Mouse (Mus musculus) liver, embryonic 15.5 days (tissue): ENCODE results near the gene Acbd5. TPM values are rescaled to one million over a fixed set of nuclear protein-coding genes. Genes with fewer than 3 reads are reported as not detected.

Source experiments
- ATAC-seq: fragments of 200-750 bp; cut with Nextera tagmentation; 2 replicates; pipeline ENCODE4 v1.8.0; 2017; ENCODE audit warnings: moderate number of reproducible peaks, mild to moderate bottlenecking, moderate library complexity; ENCODE audit not compliant: insufficient read depth
- H3K27ac ChIP-seq: fragments of 300-500 bp; sonication (generic); replicated peaks from 2 replicates; pipeline ENCODE4 v1.5.1; 2015; ENCODE audit warnings: mild to moderate bottlenecking, inconsistent platforms
- H3K27me3 ChIP-seq: fragments of 300-500 bp; sonication (generic); 2 replicates; pipeline ENCODE4 v1.6.1; 2015; ENCODE audit warnings: mild to moderate bottlenecking, inconsistent platforms
- H3K36me3 ChIP-seq: fragments of 300-500 bp; sonication (generic); replicated peaks from 2 replicates; pipeline ENCODE4 v1.6.1; 2015; ENCODE audit warnings: moderate library complexity, mild to moderate bottlenecking, inconsistent platforms
- H3K4me1 ChIP-seq: fragments of 300-500 bp; sonication (generic); replicated peaks from 2 replicates; pipeline ENCODE4 v1.6.1; 2015; ENCODE audit warnings: inconsistent platforms
- H3K4me2 ChIP-seq: fragments of 300-500 bp; sonication (generic); 2 replicates; pipeline ENCODE4 v1.6.1; 2015; ENCODE audit warnings: moderate library complexity, mild to moderate bottlenecking, inconsistent platforms
- H3K4me3 ChIP-seq: fragments of 300-500 bp; sonication (generic); replicated peaks from 2 replicates; pipeline ENCODE4 v1.5.1; 2015; ENCODE audit warnings: mild to moderate bottlenecking, inconsistent platforms
- H3K9ac ChIP-seq: fragments of 300-500 bp; sonication (generic); 2 replicates; pipeline ENCODE4 v1.6.1; 2015; ENCODE audit warnings: moderate library complexity, mild to moderate bottlenecking, inconsistent platforms
- H3K9me3 ChIP-seq: fragments of 300-500 bp; sonication (generic); replicated peaks from 2 replicates; pipeline ENCODE4 v1.6.1; 2016; ENCODE audit warnings: inconsistent platforms
- WGBS: fragments of 180-500 bp; shearing (Covaris S2); methylation state at CpG from one replicate; pipeline ENCODE4 v1.1.7; 2015; ENCODE audit warnings: mixed read lengths; ENCODE audit not compliant: insufficient replicate concordance; 5-methylcytosine and 5-hydroxymethylcytosine counted together
- polyA plus RNA-seq: library from polyadenylated mRNA; unstranded; fragments of >200 nt; fragmentation: Nextera tagmentation; extraction: Ambion mirVana; gene quantifications from 2 replicates; pipeline ENCODE4 v1.2.1, GENCODE M21; 2015

The Acbd5 gene
- polyA plus RNA-seq = 16.3 and 16.5 TPM in 2 replicates

DNA sequence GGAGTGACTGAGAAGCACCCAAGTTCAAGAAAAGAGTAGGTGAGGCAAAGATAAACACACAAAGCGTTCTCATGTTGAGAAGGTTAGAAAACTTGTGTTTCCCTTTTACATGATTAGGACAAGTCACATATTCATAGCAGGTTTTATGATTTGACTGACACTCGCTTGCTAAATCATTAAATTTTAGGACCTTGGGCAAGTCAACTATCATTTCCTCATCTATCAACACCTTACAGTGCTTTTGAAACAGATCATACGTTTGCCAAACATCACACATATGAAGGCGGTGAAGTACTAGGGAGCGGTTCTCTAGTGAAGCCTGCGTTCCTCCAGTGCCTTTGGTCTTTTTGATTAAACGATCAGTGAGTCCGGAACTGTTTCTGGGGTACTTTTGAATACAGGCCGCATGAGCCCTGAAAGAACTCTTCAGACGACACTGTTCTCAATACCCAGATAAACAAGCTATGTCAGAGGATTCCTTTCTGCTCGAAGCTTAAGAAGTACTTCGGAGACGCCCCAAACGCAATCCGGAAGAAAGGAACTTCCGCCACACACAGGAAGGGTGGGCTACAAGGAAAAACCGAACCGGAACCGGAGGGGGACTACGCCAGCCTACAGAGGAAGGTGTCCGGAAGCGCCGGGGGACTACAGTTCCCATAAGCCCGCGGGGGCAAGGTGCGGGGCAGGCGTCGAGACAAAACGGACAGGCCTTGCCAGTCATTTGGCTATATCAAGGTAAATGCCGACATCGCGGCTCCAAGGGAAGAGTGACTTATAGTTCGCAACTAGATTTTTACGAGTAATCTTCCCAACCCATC is at the start of gene Acbd5:
TSS of gene Acbd5 (plus strand) at position 616 of the 818 bp plus-strand sequence.
- Histone ChIP-seq H3K36me3 (0 out of 2 replicates have a peak, but pooled peaks cover 6% of the 10 kb centered on the region), H3K9me3 (no peaks in the 10 kb centered on the region), H3K27me3 (no peaks in the 10 kb centered on the region), H3K4me2 (peak within 1 kb of the TSS; percentile 85), H3K27ac (peak within 1 kb of the TSS; percentile 92), H3K4me1 (peaks cover 16% of the 10 kb centered on the region), H3K4me3 (peak within 1 kb of the TSS; percentile 82), H3K9ac (peak within 1 kb of the TSS; percentile 74)
- 2% methylated on average over 34 of the region's 34 CpGs for WGBS
- peak; percentile 89 for ATAC-seq

DNA sequence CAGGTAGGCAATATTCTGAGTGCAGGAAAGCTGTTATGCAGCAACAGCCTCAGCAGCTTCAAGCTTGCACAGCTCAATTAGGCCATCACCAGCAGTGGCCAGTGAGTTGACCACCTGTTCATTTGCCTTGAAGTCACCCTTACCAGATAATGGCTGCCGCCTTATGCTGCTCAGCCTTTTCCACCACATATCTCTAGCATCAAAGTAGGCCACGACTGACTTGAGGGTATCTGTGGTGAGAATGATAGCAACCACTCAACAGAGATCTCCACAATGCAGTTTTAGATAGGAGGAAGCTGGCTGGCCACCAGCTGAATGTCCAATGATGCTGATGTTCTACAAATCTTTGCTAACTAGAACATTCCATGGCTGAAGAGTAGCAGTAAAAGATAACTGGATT is 48.8 kb upstream of the Acbd5 start:
- no peaks in the 10 kb centered on the region for H3K9me3 ChIP-seq
- H3K4me1 ChIP-seq = peaks cover 46% of the 10 kb centered on the region
- WGBS = 39% methylated on average over 2 of the region's 2 CpGs
- H3K36me3 ChIP-seq = no peaks in the 10 kb centered on the region
- H3K27me3 ChIP-seq = no peaks in the 10 kb centered on the region
- H3K4me3 ChIP-seq = no peak overlapping the region
- ATAC-seq = no peak
- H3K4me2 ChIP-seq = no peak overlapping the region
- H3K27ac ChIP-seq = no peak overlapping the region
- H3K9ac ChIP-seq = no peak overlapping the region

DNA sequence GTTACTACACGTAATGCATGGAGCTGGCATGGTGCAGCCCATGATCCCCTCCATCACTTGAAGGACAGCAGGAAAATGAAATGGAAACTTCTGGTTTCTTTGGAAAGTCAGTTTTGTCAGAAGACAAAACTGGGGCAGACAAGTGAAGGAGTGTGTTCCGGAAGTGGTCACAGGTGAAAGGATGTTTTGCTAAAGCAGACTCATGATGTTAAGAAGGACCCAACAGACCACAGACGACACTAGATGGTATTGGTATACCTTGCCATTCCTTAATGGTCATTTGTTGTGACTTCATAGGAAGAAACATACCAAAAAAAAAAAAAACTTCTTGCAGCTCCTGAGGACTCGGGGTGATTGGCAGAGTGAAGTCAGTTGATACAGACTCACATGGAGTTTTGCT is 46.6 kb upstream of the Acbd5 start:
- H3K9ac ChIP-seq = no peak overlapping the region
- WGBS = 71% methylated on average over 4 of the region's 4 CpGs
- no peak overlapping the region for H3K27ac ChIP-seq
- no peak overlapping the region for H3K4me3 ChIP-seq
- H3K9me3 ChIP-seq = no peaks in the 10 kb centered on the region
- H3K27me3 ChIP-seq = no peaks in the 10 kb centered on the region
- peaks cover 33% of the 10 kb centered on the region for H3K4me1 ChIP-seq
- no peaks in the 10 kb centered on the region for H3K36me3 ChIP-seq
- peak overlapping the region; percentile 19; the same call in 1 of the 2 replicates for H3K4me2 ChIP-seq
- ATAC-seq = no peak

DNA sequence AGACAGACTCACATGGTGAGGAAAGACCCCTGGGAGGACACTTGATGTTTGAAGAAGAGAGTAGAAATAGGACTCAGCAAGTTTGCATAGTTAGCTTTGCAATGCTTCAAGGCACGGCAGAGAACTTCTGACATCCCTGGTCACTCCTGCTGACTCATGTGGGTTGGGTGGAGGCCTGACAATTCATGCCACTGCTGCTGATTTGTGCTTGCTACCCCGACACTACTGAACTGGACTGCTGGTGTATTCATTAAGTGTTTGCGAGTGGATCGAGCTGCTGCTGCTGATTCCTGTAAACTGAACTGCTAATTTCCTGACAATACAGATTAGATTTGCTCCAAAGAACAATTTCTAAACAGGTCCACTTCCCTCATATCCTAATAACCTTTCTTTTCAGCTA is 46.2 kb upstream of the Acbd5 start:
- Histone ChIP-seq H3K4me1 (peaks cover 34% of the 10 kb centered on the region), H3K9ac (no peak overlapping the region), H3K27ac (no peak overlapping the region), H3K4me3 (no peak overlapping the region), H3K27me3 (no peaks in the 10 kb centered on the region), H3K36me3 (no peaks in the 10 kb centered on the region), H3K9me3 (no peaks in the 10 kb centered on the region), H3K4me2 (peak overlapping the region; percentile 19; the same call in 1 of the 2 replicates)
- peak; percentile 66 for ATAC-seq
- 27% methylated on average over 4 of the region's 4 CpGs for WGBS

DNA sequence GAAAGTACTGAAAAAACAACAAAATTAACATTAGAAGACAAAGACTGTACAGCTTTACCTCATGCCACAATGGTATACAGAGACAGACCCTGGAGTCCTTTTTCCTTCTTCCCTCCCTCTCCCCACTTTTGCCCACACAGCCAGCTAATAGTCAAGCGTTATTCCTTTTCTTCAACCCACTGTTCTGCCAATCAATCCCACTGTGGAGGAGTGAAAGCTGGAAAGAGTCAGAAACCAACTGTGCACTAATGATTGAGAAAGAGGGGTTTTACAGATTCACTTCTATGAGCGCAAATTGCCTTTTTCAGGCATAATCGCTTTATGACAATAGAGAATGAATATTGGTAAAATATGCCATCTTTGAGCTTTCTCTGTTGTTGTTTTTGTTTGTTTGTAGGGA is 44.9 kb upstream of the Acbd5 start:
- Histone ChIP-seq H3K4me3 (no peak overlapping the region), H3K4me2 (no peak overlapping the region), H3K4me1 (peaks cover 36% of the 10 kb centered on the region), H3K36me3 (no peaks in the 10 kb centered on the region), H3K27ac (no peak overlapping the region), H3K9me3 (no peaks in the 10 kb centered on the region), H3K27me3 (no peaks in the 10 kb centered on the region), H3K9ac (no peak overlapping the region)
- ATAC-seq = no peak
- WGBS = 84% methylated on average over 3 of the region's 3 CpGs

DNA sequence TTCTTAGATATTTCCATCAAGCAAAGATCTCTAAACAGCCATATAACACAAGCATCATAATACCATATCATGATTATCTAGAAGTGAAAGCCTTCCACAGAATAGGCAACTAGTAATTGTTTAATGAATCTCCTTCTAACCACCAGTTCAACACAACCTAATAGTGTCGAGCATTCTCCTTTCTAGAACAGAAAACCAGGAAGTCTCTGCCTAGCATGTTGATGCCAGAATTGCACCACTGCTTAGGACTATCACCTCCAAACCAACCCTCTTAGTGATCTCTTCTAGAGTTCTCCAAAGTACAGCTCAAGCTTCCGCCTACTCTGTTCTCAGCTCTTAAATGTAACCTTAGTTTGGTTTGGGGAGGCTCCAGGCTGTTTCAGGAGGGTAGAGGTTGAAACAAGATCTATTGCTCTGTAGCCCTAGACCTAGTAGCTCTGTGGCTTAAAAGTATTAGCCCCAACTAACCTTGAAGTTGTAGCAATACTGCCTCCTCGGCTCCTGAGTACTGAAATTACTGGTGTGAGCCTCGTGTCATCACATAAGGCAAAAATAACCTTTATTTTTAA is 44.2 kb upstream of the Acbd5 start:
- no peak overlapping the region for H3K4me2 ChIP-seq
- no peaks in the 10 kb centered on the region for H3K36me3 ChIP-seq
- H3K27ac ChIP-seq = no peak overlapping the region
- H3K27me3 ChIP-seq = no peaks in the 10 kb centered on the region
- H3K4me1 ChIP-seq = peaks cover 36% of the 10 kb centered on the region
- H3K4me3 ChIP-seq = no peak overlapping the region
- H3K9ac ChIP-seq = no peak overlapping the region
- WGBS = 68% methylated on average over 4 of the region's 4 CpGs
- no peak for ATAC-seq
- H3K9me3 ChIP-seq = no peaks in the 10 kb centered on the region

DNA sequence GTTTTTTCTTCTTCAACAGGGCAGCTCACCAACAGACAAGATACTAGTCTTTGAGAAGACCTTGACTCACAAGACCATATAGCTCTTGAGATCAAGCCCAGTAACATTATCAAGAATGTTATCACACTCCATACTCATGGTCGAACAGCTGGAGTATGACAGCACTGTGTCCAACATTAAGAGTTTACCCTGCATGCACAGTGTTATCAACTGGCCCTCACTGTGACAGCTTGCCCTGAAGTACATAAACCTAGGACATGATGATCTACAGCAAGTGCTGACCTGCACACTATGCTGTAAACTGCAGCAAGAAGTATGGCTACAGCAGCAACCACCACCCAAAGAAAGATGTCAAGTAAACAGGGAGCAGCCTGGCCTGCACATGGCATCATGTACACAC is 41.6 kb upstream of the Acbd5 start:
- no peaks in the 10 kb centered on the region for H3K27me3 ChIP-seq
- H3K9me3 ChIP-seq = no peaks in the 10 kb centered on the region
- WGBS = 27% methylated on average over 1 of the region's 1 CpGs
- no peak overlapping the region for H3K27ac ChIP-seq
- 0 out of 2 replicates have a peak, but pooled peaks cover 9% of the 10 kb centered on the region for H3K36me3 ChIP-seq
- H3K4me3 ChIP-seq = no peak overlapping the region
- ATAC-seq = peak; percentile 63; the same call in 1 of the 2 replicates
- no peak overlapping the region for H3K9ac ChIP-seq
- no peak overlapping the region for H3K4me2 ChIP-seq
- H3K4me1 ChIP-seq = peaks cover 31% of the 10 kb centered on the region

DNA sequence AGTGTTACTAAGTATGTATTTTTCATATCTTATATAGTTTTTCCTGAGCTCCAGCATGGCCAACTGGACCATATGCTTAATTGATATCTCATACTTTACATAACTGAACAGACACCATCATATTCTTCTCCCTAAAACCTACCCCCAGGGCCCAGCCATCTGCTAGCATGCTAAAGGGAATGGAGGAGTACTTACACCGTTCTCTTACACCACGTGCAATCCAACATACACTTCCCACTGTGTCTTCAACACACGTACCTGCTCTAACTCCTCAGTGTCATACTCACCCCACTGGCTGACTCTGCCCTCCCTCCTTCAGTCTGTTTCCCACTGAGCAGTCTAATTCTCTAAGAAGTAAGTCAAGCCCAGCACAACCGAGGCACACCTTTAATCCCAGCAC is 39.1 kb upstream of the Acbd5 start:
- Histone ChIP-seq H3K36me3 (peaks cover 13% of the 10 kb centered on the region; the same call in 1 of the 2 replicates), H3K4me1 (peaks cover 20% of the 10 kb centered on the region), H3K27ac (no peak overlapping the region), H3K9ac (no peak overlapping the region), H3K4me3 (no peak overlapping the region), H3K27me3 (no peaks in the 10 kb centered on the region), H3K9me3 (no peaks in the 10 kb centered on the region), H3K4me2 (no peak overlapping the region)
- ATAC-seq = no peak
- WGBS = 80% methylated on average over 4 of the region's 4 CpGs

DNA sequence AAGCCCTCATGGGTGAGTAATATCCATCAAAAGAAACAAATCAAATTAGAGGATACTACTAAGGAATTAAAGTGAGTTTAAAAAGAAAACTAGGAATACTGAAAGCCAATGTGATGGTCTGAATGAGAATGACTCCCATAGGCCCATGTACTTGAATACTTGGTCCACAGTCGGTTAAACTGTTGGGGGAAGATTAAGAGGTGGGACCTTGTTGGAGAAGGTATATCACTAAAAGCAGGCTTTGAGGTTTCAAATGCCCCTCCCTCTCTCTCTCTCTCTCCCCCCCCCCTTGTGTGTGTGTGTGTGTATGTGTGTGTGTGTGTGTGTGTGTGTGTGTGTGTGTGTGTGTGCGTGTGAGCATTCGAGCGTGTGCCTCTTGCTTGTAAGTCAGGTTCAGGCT is 37.3 kb upstream of the Acbd5 start:
- peak; percentile 38; the same call in 1 of the 2 replicates for ATAC-seq
- no peak overlapping the region for H3K9ac ChIP-seq
- H3K4me2 ChIP-seq = no peak overlapping the region
- 66% methylated on average over 4 of the region's 4 CpGs for WGBS
- H3K9me3 ChIP-seq = no peaks in the 10 kb centered on the region
- peaks cover 27% of the 10 kb centered on the region for H3K4me1 ChIP-seq
- peaks cover 13% of the 10 kb centered on the region; the same call in 1 of the 2 replicates for H3K36me3 ChIP-seq
- H3K27me3 ChIP-seq = no peaks in the 10 kb centered on the region
- no peak overlapping the region for H3K27ac ChIP-seq
- no peak overlapping the region for H3K4me3 ChIP-seq

DNA sequence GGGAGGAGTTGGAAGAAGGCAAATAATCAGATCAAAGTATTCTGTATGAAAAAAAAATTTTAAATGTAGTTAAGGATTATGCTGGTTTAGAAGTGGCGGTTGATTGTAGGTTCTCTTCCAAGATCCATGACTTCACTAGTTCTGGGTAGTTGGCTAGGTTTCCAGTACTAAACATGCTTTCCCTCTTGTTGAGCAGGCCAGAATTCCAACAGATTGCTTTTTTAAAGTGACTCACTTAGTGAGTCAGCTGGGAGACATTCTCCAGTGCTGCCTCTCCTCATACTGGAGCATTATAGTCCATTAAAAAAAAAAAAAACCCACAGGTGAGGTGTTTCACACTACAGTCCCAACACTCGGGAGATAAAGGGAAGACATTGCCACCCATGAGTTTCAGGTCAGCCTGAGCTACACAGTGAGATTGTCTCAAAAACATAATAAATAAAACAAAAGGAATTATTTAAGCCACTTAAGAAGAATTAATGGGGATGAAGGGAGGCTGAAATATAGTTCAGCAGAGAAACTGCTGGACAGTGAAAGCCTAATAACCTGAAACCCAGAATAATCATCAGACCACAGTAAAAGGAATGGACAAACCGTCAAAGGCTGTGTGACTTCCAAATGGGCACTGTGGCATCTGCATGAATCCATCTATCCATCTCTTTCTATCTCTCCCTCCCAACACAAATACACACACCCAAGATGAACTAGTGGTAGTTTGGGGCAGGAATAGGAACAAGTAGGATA is 33.1 kb upstream of the Acbd5 start:
- Histone ChIP-seq H3K4me2 (no peak overlapping the region), H3K4me3 (no peak overlapping the region), H3K27ac (no peak overlapping the region), H3K9ac (no peak overlapping the region), H3K9me3 (no peaks in the 10 kb centered on the region), H3K27me3 (no peaks in the 10 kb centered on the region), H3K4me1 (peaks cover 41% of the 10 kb centered on the region), H3K36me3 (peaks cover 10% of the 10 kb centered on the region; the same call in 1 of the 2 replicates)
- no peak for ATAC-seq
- WGBS = 72% methylated on average over 3 of the region's 3 CpGs

DNA sequence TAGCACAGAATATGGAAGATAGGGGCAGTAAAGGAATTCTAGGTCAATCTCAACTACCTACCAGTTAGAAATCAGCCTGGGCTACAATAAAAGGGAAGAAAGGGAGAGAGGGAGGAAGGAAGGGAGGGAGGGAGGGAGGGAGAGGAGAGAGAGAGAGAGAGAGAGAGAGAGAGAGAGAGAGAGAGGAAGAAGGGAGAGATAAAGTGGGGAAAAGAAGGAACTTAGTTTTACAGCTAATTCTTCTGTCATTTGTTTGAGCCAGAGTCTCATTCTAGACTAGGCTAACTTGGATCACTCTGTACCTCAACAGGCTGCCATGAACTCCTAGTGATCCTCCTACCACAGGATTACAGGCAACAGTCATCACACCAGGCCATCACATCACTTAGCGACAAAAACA is 32.5 kb upstream of the Acbd5 start:
- H3K4me1 ChIP-seq = peaks cover 42% of the 10 kb centered on the region
- H3K4me2 ChIP-seq = no peak overlapping the region
- no peak for ATAC-seq
- H3K9me3 ChIP-seq = no peaks in the 10 kb centered on the region
- H3K27me3 ChIP-seq = no peaks in the 10 kb centered on the region
- H3K9ac ChIP-seq = no peak overlapping the region
- H3K4me3 ChIP-seq = no peak overlapping the region
- peaks cover 6% of the 10 kb centered on the region; the same call in 1 of the 2 replicates for H3K36me3 ChIP-seq
- H3K27ac ChIP-seq = no peak overlapping the region
- WGBS = 83% methylated on average over 1 of the region's 1 CpGs
